Mouse (Mus musculus) bone marrow macrophage, adult 2 months (primary cell): ENCODE measurements around the gene Sptssa.

ENCODE experiments used
- CTCF ChIP-seq: IDR thresholded peaks from 2 replicates; pipeline ENCODE4 v1.5.1; 2012; ENCODE audit warnings: low read depth, mild to moderate bottlenecking, low read length, moderate library complexity
- POLR2A ChIP-seq: IDR thresholded peaks from 2 replicates; pipeline ENCODE4 v1.6.1; 2012; ENCODE audit warnings: mild to moderate bottlenecking, low read depth, low read length, borderline replicate concordance

DNA sequence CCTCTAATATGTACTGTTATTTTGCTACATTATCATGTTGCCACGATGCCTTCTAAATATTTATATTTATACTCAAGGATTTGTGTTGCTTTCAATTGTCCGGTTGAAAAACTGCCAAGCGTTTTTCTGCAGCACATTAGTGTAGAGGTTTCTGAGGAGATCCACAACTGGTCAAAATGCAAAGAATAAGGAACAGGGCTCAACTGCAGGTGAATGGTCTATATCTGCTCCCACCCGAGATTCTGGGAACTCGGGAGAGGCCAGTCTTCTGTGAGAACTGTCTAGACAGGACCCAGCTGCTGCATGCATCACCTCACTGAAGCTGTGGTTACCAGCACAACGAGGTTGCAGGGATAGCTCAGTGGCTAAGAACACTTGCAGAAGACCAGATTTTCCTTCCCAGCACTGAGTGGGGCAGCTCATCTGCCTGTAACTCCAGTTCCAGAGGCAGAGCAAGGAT, 41.4 kb upstream of the Sptssa start:
- TF ChIP-seq POLR2A = no peak
- no peak for TF ChIP-seq CTCF
